Comparison of ENCODE assay signal across 26 mouse cellular contexts in genomic region chr16:31936568-31936967, GRCm38 (mm10). TPM values are rescaled to one million over a fixed set of nuclear protein-coding genes. Genes with fewer than 3 reads are reported as not detected.
A peak's percentile ranks its signal among the peaks of the same experiment; 100 is the strongest.
DNase-seq lines count a peak whose midpoint lies in the region; ATAC-seq and TF ChIP-seq lines count a peak whose summit lies in the region.
"Had no signal": no experiment of that assay in that cellular context is flagged by ENCODE, and none has a peak within 500 bp of the region (broad histone marks: within the 10 kb centered on the region; RNA-seq: fewer than 3 reads in every experiment).

No protein-coding gene starts in this region.

- H3K4me2 ChIP-seq in hindbrain, postnatal 0 days (ENCODE audit: low read depth, low read length), result no peak overlapping the region
- no peak overlapping the region for H3K4me2 ChIP-seq in hindbrain, embryonic 11.5 days (replicated peaks; ENCODE audit: low read depth, low read length)
- H3K4me2 ChIP-seq in liver, postnatal 0 days (ENCODE audit: low read depth, low read length), result no peak overlapping the region
- H3K4me2 ChIP-seq in kidney, embryonic 14.5 days (replicated peaks; ENCODE audit: low read depth, low read length), result no peak overlapping the region
- H3K4me2 ChIP-seq: embryonic facial prominence, embryonic 15.5 days; heart, embryonic 15.5 days; hindbrain, embryonic 14.5 days had no signal

- H3K36me3 ChIP-seq in hindbrain, postnatal 0 days (ENCODE audit: insufficient read depth, low read length), result no peaks in the 10 kb centered on the region
- no peaks in the 10 kb centered on the region for H3K36me3 ChIP-seq in hindbrain, embryonic 11.5 days (ENCODE audit: control insufficient read depth, insufficient read depth, low read length)
- no peaks in the 10 kb centered on the region for H3K36me3 ChIP-seq in liver, postnatal 0 days (replicated peaks; ENCODE audit: insufficient read depth, low read length)
- no peaks in the 10 kb centered on the region for H3K36me3 ChIP-seq in E14TG2a.4 (ENCODE audit: insufficient read depth, low read length)
- H3K36me3 ChIP-seq in kidney, embryonic 14.5 days (ENCODE audit: control insufficient read depth, insufficient read depth, low read length), result no peaks in the 10 kb centered on the region
- H3K36me3 ChIP-seq: embryonic facial prominence, embryonic 15.5 days; forebrain, embryonic 10.5 days; G1E; heart, embryonic 15.5 days had no signal

- no peaks in the 10 kb centered on the region for H3K9me3 ChIP-seq in hindbrain, postnatal 0 days (ENCODE audit: low read length)
- no peaks in the 10 kb centered on the region for H3K9me3 ChIP-seq in hindbrain, embryonic 11.5 days (ENCODE audit: control insufficient read depth, low read length)
- H3K9me3 ChIP-seq in liver, postnatal 0 days (ENCODE audit: low read length), result no peaks in the 10 kb centered on the region
- H3K9me3 ChIP-seq in E14TG2a.4 (ENCODE audit: low read length), result no peaks in the 10 kb centered on the region
- no peaks in the 10 kb centered on the region for H3K9me3 ChIP-seq in kidney, embryonic 14.5 days (ENCODE audit: control insufficient read depth, low read length)
- H3K9me3 ChIP-seq: forebrain, embryonic 10.5 days; G1E; heart, embryonic 15.5 days had no signal

- ATAC-seq in hindbrain, postnatal 0 days, result no peak
- no peak for ATAC-seq in hindbrain, embryonic 11.5 days (ENCODE audit: low FRiP score)
- ATAC-seq in liver, postnatal 0 days, result no peak
- no peak for ATAC-seq in frontal cortex, adult (ENCODE audit: low TSS enrichment)
- no peak for ATAC-seq in kidney, embryonic 14.5 days (ENCODE audit: low FRiP score, low TSS enrichment)
- ATAC-seq: forebrain, embryonic 14.5 days; inflammation-experienced regulatory T-cells, adult 6 months had no signal

- no peak for DNase-seq in hindbrain, postnatal 0 days (ENCODE audit: low spot score)
- no peak for DNase-seq in hindbrain, embryonic 11.5 days (ENCODE audit: low spot score)
- DNase-seq in liver, postnatal 0 days, result no peak
- no peak for DNase-seq in liver
- DNase-seq in R1 (ENCODE audit: low read depth, low spot score), result peak; percentile 54
- DNase-seq: adrenal gland, postnatal 10 days; cerebellum, adult 11-12 months; cerebellum, postnatal 10 days; embryo, embryonic 11 days; gastrocnemius, postnatal 14 days; heart, postnatal 14 days had no signal

- whole genome bisulfite sequencing in hindbrain, postnatal 0 days, result 88% methylated on average over 4 of the region's 4 CpGs
- WGBS in hindbrain, embryonic 11.5 days, result 85% methylated on average over 4 of the region's 4 CpGs
- WGBS in liver, postnatal 0 days (ENCODE audit: insufficient replicate concordance), result 86% methylated on average over 4 of the region's 4 CpGs
- WGBS in kidney, embryonic 14.5 days, result 81% methylated on average over 4 of the region's 4 CpGs

- no peak overlapping the region for H3K27ac ChIP-seq in hindbrain, postnatal 0 days
- no peak overlapping the region for H3K27ac ChIP-seq in hindbrain, embryonic 11.5 days (ENCODE audit: low read depth, low read length)
- no peak overlapping the region for H3K27ac ChIP-seq in liver, postnatal 0 days (ENCODE audit: low read depth)
- H3K27ac ChIP-seq in kidney, embryonic 14.5 days (ENCODE audit: low read depth, low read length), result no peak overlapping the region
- H3K27ac ChIP-seq: embryonic facial prominence, embryonic 15.5 days; forebrain, embryonic 10.5 days; heart, embryonic 15.5 days; hindbrain, embryonic 14.5 days had no signal

- H3K9ac ChIP-seq in hindbrain, postnatal 0 days (replicated peaks; ENCODE audit: low read length), result no peak overlapping the region
- no peak overlapping the region for H3K9ac ChIP-seq in hindbrain, embryonic 11.5 days (ENCODE audit: low read depth, low read length)
- H3K9ac ChIP-seq in liver, postnatal 0 days (replicated peaks), result no peak overlapping the region
- H3K9ac ChIP-seq in kidney, embryonic 14.5 days (ENCODE audit: low read depth, low read length), result no peak overlapping the region
- H3K9ac ChIP-seq: embryonic facial prominence, embryonic 15.5 days; heart, embryonic 15.5 days; hindbrain, embryonic 14.5 days had no signal

- peaks cover 22% of the 10 kb centered on the region for H3K4me1 ChIP-seq in hindbrain, postnatal 0 days (ENCODE audit: insufficient read depth, low read length)
- H3K4me1 ChIP-seq in hindbrain, embryonic 11.5 days (replicated peaks; ENCODE audit: control insufficient read depth, insufficient read depth, low read length), result peaks cover 5% of the 10 kb centered on the region; the same call in 1 of the 2 replicates
- H3K4me1 ChIP-seq in liver, postnatal 0 days (ENCODE audit: insufficient read depth), result peaks cover 16% of the 10 kb centered on the region
- peaks cover 60% of the 10 kb centered on the region for H3K4me1 ChIP-seq in E14TG2a.4 (replicated peaks; ENCODE audit: low read depth, low read length)
- H3K4me1 ChIP-seq in kidney, embryonic 14.5 days (ENCODE audit: control insufficient read depth, insufficient read depth, low read length), result peaks cover 14% of the 10 kb centered on the region

- H3K4me3 ChIP-seq in hindbrain, postnatal 0 days (ENCODE audit: low read length), result no peak overlapping the region
- H3K4me3 ChIP-seq in hindbrain, embryonic 11.5 days (ENCODE audit: low read depth, low read length), result no peak overlapping the region
- H3K4me3 ChIP-seq in liver, postnatal 0 days (ENCODE audit: low read depth, low read length), result no peak overlapping the region
- no peak overlapping the region for H3K4me3 ChIP-seq in E14TG2a.4 (replicated peaks; ENCODE audit: low read length)
- H3K4me3 ChIP-seq in kidney, embryonic 14.5 days (ENCODE audit: low read length), result no peak overlapping the region
- H3K4me3 ChIP-seq: embryonic facial prominence, embryonic 15.5 days; erythroblast, embryonic 14.5 days; forebrain, embryonic 10.5 days; heart, embryonic 15.5 days had no signal

- no peak for TF ChIP-seq EP300 in liver, postnatal 0 days (IDR thresholded peaks at IDR 0.05; ENCODE audit: low read depth)

- no peaks in the 10 kb centered on the region for H3K27me3 ChIP-seq in hindbrain, postnatal 0 days (ENCODE audit: insufficient read depth, low read length)
- H3K27me3 ChIP-seq in hindbrain, embryonic 11.5 days (ENCODE audit: control insufficient read depth, insufficient read depth, low read length), result peaks cover 19% of the 10 kb centered on the region
- peaks cover 29% of the 10 kb centered on the region for H3K27me3 ChIP-seq in liver, postnatal 0 days (ENCODE audit: insufficient read depth, low read length)
- H3K27me3 ChIP-seq in E14TG2a.4 (ENCODE audit: insufficient read depth, low read length), result peaks cover 46% of the 10 kb centered on the region
- H3K27me3 ChIP-seq in kidney, embryonic 14.5 days (ENCODE audit: control insufficient read depth, insufficient read depth, low read length), result peaks cover 34% of the 10 kb centered on the region

- TF ChIP-seq CTCF in hindbrain, postnatal 0 days (IDR thresholded peaks at IDR 0.05; ENCODE audit: low read depth), result peak; percentile 31
- 0 out of 2 replicates have a peak, but pooled peaks have one; percentile 4 for TF ChIP-seq CTCF in liver, postnatal 0 days (IDR thresholded peaks at IDR 0.05; ENCODE audit: low read depth)
- peak; percentile 35 for TF ChIP-seq CTCF in E14TG2a.4 (conservative IDR thresholded peaks at IDR 0.05; ENCODE audit: low read length)

RNA-seq across cellular contexts. Expression of gene Pigz, which starts 2.9 kb away (rescaled TPM):
- 6.1 and 16.9 TPM in 2 replicates for total RNA-seq in hindbrain, postnatal 0 days (2014; rRNA removed)
- 5.2 and 5.5 TPM in 2 replicates for polyA plus RNA-seq in hindbrain, postnatal 0 days (2015; fragmentation: Nextera tagmentation; extraction: Ambion mirVana)
- 1.2 and 1.5 TPM in 2 replicates for polyA plus RNA-seq in hindbrain, embryonic 11.5 days (2014; fragmentation: Nextera tagmentation; extraction: Ambion mirVana)
- 0.18 and 0.47 TPM in 2 replicates for polyA plus RNA-seq in liver, postnatal 0 days (2015; fragmentation: Nextera tagmentation; extraction: Ambion mirVana)
- 0.27 and 0.97 TPM in 2 replicates for polyA plus RNA-seq in kidney, embryonic 14.5 days (2014; fragmentation: Nextera tagmentation; extraction: Ambion mirVana)
- total RNA-seq: granulocyte monocyte progenitor cell, adult 5-6 weeks; hematopoietic stem cell, adult 5-6 weeks had no signal
- polyA plus RNA-seq: G1E had no signal

RNA-seq across cellular contexts. Expression of gene 0610012G03Rik, which starts 11.7 kb away (rescaled TPM):
- 111 and 117 TPM in 2 replicates for total RNA-seq in hindbrain, postnatal 0 days (2014; rRNA removed)
- polyA plus RNA-seq in hindbrain, postnatal 0 days (2015; fragmentation: Nextera tagmentation; extraction: Ambion mirVana), result 142 and 144 TPM in 2 replicates
- polyA plus RNA-seq in hindbrain, embryonic 11.5 days (2014; fragmentation: Nextera tagmentation; extraction: Ambion mirVana), result 86.2 and 88.5 TPM in 2 replicates
- 58.1 and 58.4 TPM in 2 replicates for polyA plus RNA-seq in liver, postnatal 0 days (2015; fragmentation: Nextera tagmentation; extraction: Ambion mirVana)
- 96.4 and 99.1 TPM in 2 replicates for polyA plus RNA-seq in kidney, embryonic 14.5 days (2014; fragmentation: Nextera tagmentation; extraction: Ambion mirVana)

RNA-seq across cellular contexts. Expression of gene Ncbp2, which starts 11.7 kb away (rescaled TPM):
- 18.0 and 19.9 TPM in 2 replicates for total RNA-seq in hindbrain, postnatal 0 days (2014; rRNA removed)
- 63.7 and 64.9 TPM in 2 replicates for polyA plus RNA-seq in hindbrain, postnatal 0 days (2015; fragmentation: Nextera tagmentation; extraction: Ambion mirVana)
- polyA plus RNA-seq in hindbrain, embryonic 11.5 days (2014; fragmentation: Nextera tagmentation; extraction: Ambion mirVana), result 148 and 160 TPM in 2 replicates
- polyA plus RNA-seq in liver, postnatal 0 days (2015; fragmentation: Nextera tagmentation; extraction: Ambion mirVana), result 20.4 and 21.4 TPM in 2 replicates
- 117 and 123 TPM in 2 replicates for polyA plus RNA-seq in kidney, embryonic 14.5 days (2014; fragmentation: Nextera tagmentation; extraction: Ambion mirVana)

RNA-seq across cellular contexts. Expression of gene Meltf, which starts 58.0 kb away (rescaled TPM):
- total RNA-seq in hindbrain, postnatal 0 days (2014; rRNA removed), result 0.14 and 0.16 TPM in 2 replicates
- polyA plus RNA-seq in hindbrain, postnatal 0 days (2015; fragmentation: Nextera tagmentation; extraction: Ambion mirVana), result 0.18 and 0.41 TPM in 2 replicates
- not detected in 2 replicates for polyA plus RNA-seq in hindbrain, embryonic 11.5 days (2014; fragmentation: Nextera tagmentation; extraction: Ambion mirVana)
- 0.12 and 0.14 TPM in 2 replicates for polyA plus RNA-seq in liver, postnatal 0 days (2015; fragmentation: Nextera tagmentation; extraction: Ambion mirVana)
- 0.10 TPM in 1 of 2 replicates, not detected in the other for polyA plus RNA-seq in kidney, embryonic 14.5 days (2014; fragmentation: Nextera tagmentation; extraction: Ambion mirVana)
- total RNA-seq: gastrocnemius, adult 18-20 months; hematopoietic stem cell, adult 5-6 weeks had no signal
- polyA plus RNA-seq: embryonic facial prominence, embryonic 11.5 days; erythroblast, embryonic 14.5 days; forebrain, embryonic 10.5 days; G1E; inflammation-experienced regulatory T-cells, adult 6 months had no signal
